ENCODE assay signal across 27 mouse cellular contexts in genomic region chr6:63531751-63532150, GRCm38 (mm10).
DNase-seq lines count a peak whose midpoint lies in the region; ATAC-seq and TF ChIP-seq lines count a peak whose summit lies in the region.
"Had no signal": no experiment of that assay in that cellular context is flagged by ENCODE, and none has a peak within 500 bp of the region (broad histone marks: within the 10 kb centered on the region; RNA-seq: fewer than 3 reads in every experiment).

No protein-coding gene starts in this region.

- H3K27me3 ChIP-seq in intestine, embryonic 16.5 days (replicated peaks; ENCODE audit: control insufficient read depth, insufficient read depth, low read length), result no peaks in the 10 kb centered on the region
- H3K27me3 ChIP-seq: CH12.LX; forebrain, embryonic 13.5 days; hindbrain, embryonic 12.5 days; neural tube, embryonic 15.5 days; stomach, embryonic 15.5 days had no signal

- H3K4me1 ChIP-seq in intestine, embryonic 16.5 days (ENCODE audit: control insufficient read depth, insufficient read depth, low read length), result no peaks in the 10 kb centered on the region
- H3K4me1 ChIP-seq: forebrain, embryonic 13.5 days; hindbrain, embryonic 12.5 days; limb, embryonic 10.5 days; midbrain, embryonic 10.5 days; neural tube, embryonic 15.5 days; stomach, embryonic 15.5 days had no signal

- WGBS in intestine, embryonic 16.5 days, result 80% methylated on average over 2 of the region's 2 CpGs

- H3K4me3 ChIP-seq in intestine, embryonic 16.5 days (ENCODE audit: low read length), result no peak overlapping the region
- H3K4me3 ChIP-seq: forebrain, embryonic 13.5 days; hindbrain, embryonic 12.5 days; left cerebral cortex, adult 2 months; limb, embryonic 10.5 days; midbrain, embryonic 10.5 days; neural tube, embryonic 15.5 days; stomach, embryonic 15.5 days had no signal

- TF ChIP-seq POLR2A in brain, embryonic 14.5 days (IDR thresholded peaks at IDR 0.05; ENCODE audit: borderline replicate concordance, extremely low read depth, insufficient read depth, insufficient read length, poor library complexity, severe bottlenecking), result no peak

- no peak overlapping the region for H3K9ac ChIP-seq in intestine, embryonic 16.5 days (ENCODE audit: low read depth, low read length)
- H3K9ac ChIP-seq: forebrain, embryonic 13.5 days; hindbrain, embryonic 12.5 days; neural tube, embryonic 15.5 days; stomach, embryonic 15.5 days had no signal

- peak; percentile 74 for DNase-seq in left cerebral cortex, postnatal 4 days
- DNase-seq in left cerebral cortex, postnatal 10 days (ENCODE audit: extremely low spot score in 1 of 2, low spot score in 2 of 2), result no peak
- DNase-seq in brain, embryonic 14.5 days (ENCODE audit: low read depth), result peak; percentile 15
- DNase-seq in cerebellum, adult 18-20 months, result peak; percentile 59 to 74
- DNase-seq in cerebellum, postnatal 14 days, result peak; percentile 80 to 90
- DNase-seq in adrenal gland, adult 18-20 months (ENCODE audit: low spot score in 2 of 2), result no peak
- DNase-seq: adrenal gland, adult 8-10 months; B cell, adult 2 months; gastrocnemius, postnatal 14 days; heart, adult 11 months; kidney, adult 2 months; liver; lung, postnatal 10 days; thymus, adult 18-20 months had no signal

- no peak overlapping the region for H3K27ac ChIP-seq in intestine, embryonic 16.5 days (ENCODE audit: low read length)
- H3K27ac ChIP-seq: forebrain, embryonic 13.5 days; hindbrain, embryonic 12.5 days; kidney, postnatal 0 days; left cerebral cortex, adult 2 months; limb, embryonic 10.5 days; midbrain, embryonic 10.5 days; neural tube, embryonic 15.5 days; stomach, embryonic 15.5 days had no signal

- H3K9me3 ChIP-seq in intestine, embryonic 16.5 days (ENCODE audit: control insufficient read depth, low read length), result no peaks in the 10 kb centered on the region
- H3K9me3 ChIP-seq: forebrain, embryonic 13.5 days; G1E; hindbrain, embryonic 12.5 days; limb, embryonic 10.5 days; midbrain, embryonic 10.5 days; neural tube, embryonic 15.5 days; stomach, embryonic 15.5 days had no signal

- no peaks in the 10 kb centered on the region for H3K36me3 ChIP-seq in intestine, embryonic 16.5 days (ENCODE audit: control insufficient read depth, insufficient read depth, low read length)
- H3K36me3 ChIP-seq: G1E; hindbrain, embryonic 12.5 days; limb, embryonic 10.5 days; midbrain, embryonic 10.5 days; neural tube, embryonic 15.5 days; stomach, embryonic 15.5 days had no signal

- no peak for TF ChIP-seq CTCF in brain, embryonic 14.5 days (IDR thresholded peaks at IDR 0.05; ENCODE audit: borderline replicate concordance, extremely low read depth, insufficient read depth, insufficient read length)

- H3K4me2 ChIP-seq in intestine, embryonic 16.5 days (ENCODE audit: low read depth, low read length), result no peak overlapping the region
- H3K4me2 ChIP-seq: forebrain, embryonic 13.5 days; heart, embryonic 11.5 days; hindbrain, embryonic 12.5 days; neural tube, embryonic 15.5 days; stomach, embryonic 15.5 days had no signal

- intact Hi-C loops in left cerebral cortex, postnatal 4 days (cut with DNase I), result no loop called here
- intact Hi-C loops in left cerebral cortex, postnatal 10 days (cut with DNase I), result no loop called here

- ATAC-seq in intestine, embryonic 16.5 days, result no peak
- ATAC-seq: forebrain, embryonic 13.5 days; inflammation-experienced regulatory T-cells, adult 6 months had no signal

Comparison
In these comparisons a context has a peak if more than half of its experiments do, and no peak if none do; other contexts are left out.
1. DNase-seq: peak in left cerebral cortex, postnatal 4 days (single experiment), brain, embryonic 14.5 days (single experiment), cerebellum, adult 18-20 months (2 of 2) and cerebellum, postnatal 14 days (2 of 2); none in left cerebral cortex, postnatal 10 days (0 of 2) and adrenal gland, adult 18-20 months (0 of 2).